Mouse (Mus musculus) lung, postnatal 0 days (tissue): ENCODE results near the gene Mms19. TPM values are rescaled to one million over a fixed set of nuclear protein-coding genes. Genes with fewer than 3 reads are reported as not detected.

ENCODE experiments used
- ATAC-seq: fragments of 200-750 bp; cut with Nextera tagmentation; 2 replicates; pipeline ENCODE4 v1.8.0; 2017; ENCODE audit warnings: moderate library complexity
- DNase-seq: peaks from one replicate; pipeline ENCODE4 v3.0.0-alpha.2; 2016; ENCODE audit warnings: low spot score
- H3K27ac ChIP-seq: fragments of 300-500 bp; sonication (generic); 2 replicates; pipeline ENCODE4 v1.5.1; 2014; ENCODE audit warnings: antibody characterized with exemption, mild to moderate bottlenecking, low read length, mixed read lengths
- H3K27me3 ChIP-seq: fragments of 300-500 bp; sonication (generic); replicated peaks from 2 replicates; pipeline ENCODE4 v1.6.1; 2014; ENCODE audit warnings: low read length, mixed read lengths; ENCODE audit not compliant: insufficient read depth
- H3K36me3 ChIP-seq: fragments of 300-500 bp; sonication (generic); 2 replicates; pipeline ENCODE4 v1.6.1; 2014; ENCODE audit warnings: low read length, mixed read lengths; ENCODE audit not compliant: insufficient read depth
- H3K4me1 ChIP-seq: fragments of 300-500 bp; sonication (generic); 2 replicates; pipeline ENCODE4 v1.6.1; 2014; ENCODE audit warnings: antibody characterized with exemption, low read depth, low read length, mixed read lengths; ENCODE audit not compliant: insufficient read depth
- H3K4me2 ChIP-seq: fragments of 300-500 bp; sonication (generic); replicated peaks from 2 replicates; pipeline ENCODE4 v1.6.1; 2014; ENCODE audit warnings: low read depth, mild to moderate bottlenecking, low read length, moderate library complexity, mixed read lengths
- H3K4me3 ChIP-seq: fragments of 300-500 bp; sonication (generic); 2 replicates; pipeline ENCODE4 v1.5.1; 2014; ENCODE audit warnings: low read depth, low read length
- H3K9ac ChIP-seq: fragments of 300-500 bp; sonication (generic); replicated peaks from 2 replicates; pipeline ENCODE4 v1.6.1; 2014; ENCODE audit warnings: low read depth, mild to moderate bottlenecking
- H3K9me3 ChIP-seq: fragments of 300-500 bp; sonication (generic); 2 replicates; pipeline ENCODE4 v1.6.1; 2016; ENCODE audit warnings: low read length, mixed read lengths
- CTCF ChIP-seq: IDR thresholded peaks from 2 replicates; pipeline ENCODE4 v1.5.1; 2016; ENCODE audit warnings: antibody characterized with exemption, mild to moderate bottlenecking
- EP300 ChIP-seq: IDR thresholded peaks from 2 replicates; pipeline ENCODE4 v1.6.1; 2016; ENCODE audit warnings: antibody characterized with exemption, mild to moderate bottlenecking, control low read depth
- WGBS: fragments of 180-500 bp; shearing (Covaris S2); extraction: QIAGEN DNeasy Blood & Tissue Kit; methylation state at CpG from one replicate; pipeline ENCODE4 v1.1.7; 2014; 5-methylcytosine and 5-hydroxymethylcytosine counted together
- polyA plus RNA-seq: library from polyadenylated mRNA; unstranded; fragments of >200 nt; fragmentation: Nextera tagmentation; extraction: Ambion mirVana; gene quantifications from 2 replicates; pipeline ENCODE4 v1.2.1, GENCODE M21; 2015

The Mms19 gene
- polyA plus RNA-seq, 1 experiment from 2014 or later, result 12.8 TPM

DNA sequence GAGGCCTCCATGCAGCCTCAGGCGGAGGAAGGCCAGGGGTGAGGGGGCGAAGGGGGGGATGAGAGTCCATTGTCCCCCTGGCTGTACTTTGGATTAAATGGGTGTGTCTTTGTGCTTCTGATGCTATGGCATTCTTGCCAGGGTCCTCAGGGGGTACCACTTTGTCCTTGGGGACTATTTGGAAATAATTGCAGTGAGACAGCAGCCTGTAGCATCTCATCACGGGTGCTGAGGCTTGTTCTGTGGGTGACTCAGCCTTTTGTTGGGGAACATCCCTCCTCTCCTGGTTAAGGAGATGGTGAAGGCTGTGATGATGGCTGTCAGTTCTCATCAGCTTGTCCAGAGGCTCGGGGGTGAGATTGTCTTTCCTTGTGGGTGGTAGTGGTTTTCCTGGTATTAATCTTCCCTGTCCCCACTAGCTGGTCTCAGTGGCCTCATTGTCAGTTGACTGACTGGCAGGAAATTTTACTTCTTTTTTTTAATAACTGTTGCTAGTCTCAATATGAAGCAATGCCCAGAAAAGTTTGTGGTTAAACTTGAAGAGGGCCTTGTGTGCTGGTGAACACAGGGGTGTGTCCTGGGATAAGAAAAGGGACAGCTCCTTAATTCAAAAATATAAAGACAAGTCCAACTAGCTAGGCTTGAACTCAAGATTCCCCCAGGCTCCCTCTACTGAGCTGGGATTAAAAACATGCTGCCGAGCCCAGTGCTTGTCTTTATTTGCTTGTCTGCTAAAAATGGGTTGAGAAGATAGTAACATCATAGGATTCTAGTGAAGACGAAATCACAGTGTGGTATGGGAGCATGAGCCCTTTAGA is 67.0 kb downstream of the Mms19 start:
- Histone ChIP-seq H3K4me3 (0 out of 2 replicates have a peak overlapping the region, but pooled peaks have one; percentile 71), H3K27ac (peak overlapping the region; percentile 22; the same call in 1 of the 2 replicates)

DNA sequence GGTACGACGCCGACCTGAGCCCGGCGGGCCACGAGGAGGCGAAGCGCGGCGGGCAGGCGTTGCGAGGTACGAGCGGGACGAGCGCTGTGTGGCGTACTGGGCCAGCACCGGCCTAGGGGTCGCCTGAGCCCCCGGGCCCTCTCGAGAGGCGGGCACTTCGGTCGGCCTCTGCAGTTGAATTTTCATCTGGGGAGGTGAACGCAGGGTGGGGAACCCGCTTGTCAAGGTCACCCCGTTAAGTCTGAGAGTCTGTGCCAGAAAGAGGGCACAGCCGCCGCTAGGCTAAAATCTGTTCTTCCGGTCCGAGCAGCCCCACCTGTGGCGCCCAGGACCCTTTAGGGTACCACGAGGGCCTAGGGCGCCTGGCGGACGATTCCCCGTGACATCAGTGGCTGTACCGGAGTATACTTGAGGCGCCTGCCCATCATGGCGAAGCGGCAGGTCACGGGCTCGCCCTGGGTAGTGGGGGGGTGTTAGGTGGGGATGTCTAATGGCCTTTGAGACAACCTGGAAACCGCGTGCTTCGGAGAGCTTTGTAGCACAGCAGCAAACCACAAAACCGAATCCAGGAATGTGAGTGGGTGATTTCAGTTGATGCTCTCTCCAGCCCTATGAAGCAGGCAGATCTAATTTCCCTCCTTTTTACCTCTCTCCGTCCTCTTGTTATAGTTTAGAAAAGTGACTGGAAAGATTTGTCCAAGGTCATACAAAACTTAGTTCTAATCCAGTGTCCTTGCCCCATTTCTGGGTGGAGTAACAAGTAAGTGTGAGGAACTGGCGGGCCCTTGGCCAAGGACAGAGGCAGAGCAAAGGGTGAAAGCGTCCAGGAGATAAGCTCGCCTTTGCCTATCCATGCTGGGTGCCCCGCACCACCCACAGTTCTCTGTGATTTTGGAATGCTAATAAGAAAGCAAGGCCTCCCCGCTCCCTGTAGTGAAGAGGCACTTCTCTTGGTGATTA is 68.6 kb downstream of the Mms19 start:
- TF ChIP-seq CTCF, result no peak
- no peak for TF ChIP-seq EP300
- H3K36me3 ChIP-seq, result peaks cover 12% of the 10 kb centered on the region
- ATAC-seq, result peak; percentile 24; the same call in 1 of the 2 replicates
- H3K27me3 ChIP-seq, result no peaks in the 10 kb centered on the region
- peak overlapping the region; percentile 54 for H3K9ac ChIP-seq
- peak overlapping the region; percentile 71 for H3K4me3 ChIP-seq
- peak overlapping the region; percentile 73 for H3K27ac ChIP-seq
- peak overlapping the region; percentile 91 for H3K4me2 ChIP-seq
- under 1% methylated on average over 37 of the region's 53 CpGs for WGBS
- DNase-seq, result peak; percentile 27
- no peaks in the 10 kb centered on the region for H3K9me3 ChIP-seq
- H3K4me1 ChIP-seq, result peaks cover 18% of the 10 kb centered on the region; the same call in 1 of the 2 replicates

More for the DNA sequence above, 67.0 kb downstream of the Mms19 start:
- Histone ChIP-seq H3K4me1 (peaks cover 16% of the 10 kb centered on the region; the same call in 1 of the 2 replicates), H3K4me2 (peak overlapping the region; percentile 91), H3K9ac (no peak overlapping the region), H3K36me3 (peaks cover 17% of the 10 kb centered on the region), H3K9me3 (no peaks in the 10 kb centered on the region), H3K27me3 (no peaks in the 10 kb centered on the region)
- ATAC-seq (no peak), DNase-seq (peak; percentile 19)
- WGBS, result 41% methylated on average over 6 of the region's 6 CpGs
- TF ChIP-seq EP300, result no peak

DNA sequence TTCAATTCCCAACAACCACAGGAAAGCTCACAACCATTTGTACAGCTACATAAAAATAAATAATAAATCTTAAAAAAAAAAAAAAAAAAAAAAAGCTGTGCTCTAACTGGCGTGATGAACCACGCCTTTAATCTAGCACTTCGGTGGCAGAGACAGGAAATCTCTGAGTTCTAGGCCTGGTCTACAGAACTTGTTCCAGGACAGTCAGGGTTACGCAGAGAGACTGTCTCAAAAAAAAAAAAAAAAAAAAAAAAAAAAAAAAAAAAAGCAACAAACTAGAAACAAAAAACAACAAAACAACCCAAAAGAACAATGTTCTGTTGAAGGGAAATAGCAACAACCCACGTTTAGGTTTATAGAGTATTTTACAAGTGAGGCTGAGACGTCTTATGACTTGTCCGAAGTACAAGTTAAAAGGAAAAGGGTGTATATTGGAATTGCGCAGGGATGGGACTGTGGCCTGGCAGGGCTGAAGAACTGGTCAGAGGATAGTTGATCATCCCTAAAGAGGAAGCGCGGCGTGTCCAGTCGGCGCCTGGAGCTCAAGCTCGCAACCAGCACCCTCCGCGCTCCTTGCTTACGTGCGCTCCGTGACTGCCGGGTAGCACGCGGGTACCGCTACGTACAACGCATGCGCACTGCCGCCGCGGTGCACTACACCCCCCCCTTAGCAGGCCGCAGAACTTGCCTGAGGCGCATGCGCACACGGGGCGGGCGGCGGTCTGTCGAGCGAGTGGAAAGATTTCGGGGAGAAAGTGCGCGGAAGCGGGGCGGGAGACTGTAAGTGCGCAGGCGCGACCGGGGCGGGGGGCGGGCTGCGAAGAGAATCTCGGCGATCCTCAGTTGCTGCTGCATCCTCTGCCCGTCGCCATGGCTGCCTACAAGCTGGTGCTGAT is 69.5 kb downstream of the Mms19 start, which contains the start of gene Pgam1:
Pgam1 (plus strand) TSS at position 746 of the 896 bp plus-strand sequence.
- Histone ChIP-seq H3K4me1 (peaks cover 24% of the 10 kb centered on the region; the same call in 1 of the 2 replicates), H3K9ac (peak within 1 kb of the TSS; percentile 54), H3K4me2 (peak within 1 kb of the TSS; percentile 91), H3K27me3 (no peaks in the 10 kb centered on the region), H3K4me3 (peak within 1 kb of the TSS; percentile 71), H3K27ac (peak within 1 kb of the TSS; percentile 81), H3K9me3 (no peaks in the 10 kb centered on the region), H3K36me3 (peaks cover 3% of the 10 kb centered on the region)
- TF ChIP-seq EP300 (no peak), CTCF (no peak)
- WGBS, result 3% methylated on average over 51 of the region's 54 CpGs
- DNase-seq (peak; percentile 99), ATAC-seq (peak; percentile 97)

DNA sequence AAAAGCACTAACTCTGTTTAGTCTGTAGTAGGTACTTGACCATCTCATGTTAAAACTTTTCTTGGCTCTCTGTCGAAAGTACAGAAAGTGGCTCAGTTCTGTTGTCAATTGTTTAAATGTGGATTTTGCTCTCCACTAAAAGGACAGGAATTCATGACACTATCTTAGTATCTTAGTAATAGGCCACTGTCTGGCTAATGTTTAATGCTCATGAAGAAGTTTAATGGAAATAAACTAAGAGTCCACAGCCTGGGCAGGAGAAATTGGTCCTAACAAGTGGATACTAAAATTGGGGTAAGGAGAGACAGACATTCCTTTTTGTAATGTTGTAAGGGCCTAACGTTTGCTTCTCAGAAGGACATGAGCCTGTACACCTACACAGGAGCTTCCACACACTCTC is 70.6 kb downstream of the Mms19 start:
- Histone ChIP-seq H3K27me3 (no peaks in the 10 kb centered on the region), H3K9me3 (no peaks in the 10 kb centered on the region), H3K4me1 (peaks cover 24% of the 10 kb centered on the region; the same call in 1 of the 2 replicates), H3K27ac (no peak overlapping the region), H3K4me3 (no peak overlapping the region), H3K36me3 (no peaks in the 10 kb centered on the region), H3K9ac (no peak overlapping the region), H3K4me2 (no peak overlapping the region)
- DNase-seq (no peak), ATAC-seq (no peak)
- no peak for TF ChIP-seq CTCF
- TF ChIP-seq EP300, result no peak
- WGBS, result 53% methylated on average over 2 of the region's 2 CpGs

DNA sequence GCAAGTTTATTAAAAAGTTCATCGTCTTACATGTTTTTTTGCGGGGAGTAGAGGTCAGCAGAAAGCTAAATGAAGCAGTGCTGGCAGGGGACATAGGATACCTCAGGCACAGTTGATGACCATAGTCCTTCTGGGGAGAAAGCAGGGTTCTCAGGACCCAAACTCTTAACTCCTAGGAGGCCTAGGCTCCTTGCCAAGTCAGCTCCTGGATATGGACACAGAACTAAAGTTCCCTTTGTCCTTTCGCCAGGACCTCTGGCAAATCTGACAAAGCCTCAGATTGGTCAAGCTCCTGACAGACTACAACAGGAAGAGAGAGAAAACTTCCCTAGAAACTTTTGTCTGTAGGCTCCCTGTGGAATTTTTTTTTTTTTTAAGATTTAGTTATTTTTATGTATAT is 72.2 kb downstream of the Mms19 start:
- H3K4me3 ChIP-seq, result no peak overlapping the region
- no peaks in the 10 kb centered on the region for H3K27me3 ChIP-seq
- DNase-seq (no peak), ATAC-seq (no peak)
- WGBS, result 65% methylated on average over 3 of the region's 3 CpGs
- no peak overlapping the region for H3K4me2 ChIP-seq
- H3K9me3 ChIP-seq, result no peaks in the 10 kb centered on the region
- no peaks in the 10 kb centered on the region for H3K36me3 ChIP-seq
- no peak overlapping the region for H3K9ac ChIP-seq
- H3K4me1 ChIP-seq, result peaks cover 19% of the 10 kb centered on the region; the same call in 1 of the 2 replicates
- no peak for TF ChIP-seq EP300
- no peak for TF ChIP-seq CTCF
- no peak overlapping the region for H3K27ac ChIP-seq
